Mouse (Mus musculus): Measurements from ENCODE around the gene Mvb12b. TPM values are rescaled to one million over a fixed set of nuclear protein-coding genes. Genes with fewer than 3 reads are reported as not detected.

Gene Mvb12b
- total and polyA plus RNA-seq, 2 experiments from 2014 or later = 82.8 to 141 TPM

GRCm38 (mm10) chr2:33886386-33887327 is 1.1 kb downstream of the Mvb12b start:
- Histone ChIP-seq H3K9ac (peak overlapping the region; percentile 98), H3K9me3 (ENCODE audit: low read length) (no peaks in the 10 kb centered on the region), H3K4me1 (ENCODE audit: insufficient read depth) (peaks cover 20% of the 10 kb centered on the region), H3K27ac (ENCODE audit: low read depth, low read length) (peak overlapping the region; percentile 98), H3K4me3 (ENCODE audit: low read depth, low read length) (peak overlapping the region; percentile 71), H3K4me2 (ENCODE audit: low read depth) (peak overlapping the region; percentile 95), H3K36me3 (ENCODE audit: insufficient read depth) (no peaks in the 10 kb centered on the region), H3K27me3 (ENCODE audit: insufficient read depth, low read length) (no peaks in the 10 kb centered on the region)
- peak; percentile 77 for DNase-seq
- TF ChIP-seq CTCF (IDR thresholded peaks at IDR 0.05; ENCODE audit: low read depth) = no peak
- peak; percentile 73 for ATAC-seq
- WGBS = under 1% methylated on average over 43 of the region's 51 CpGs

GRCm38 (mm10) chr2:33885264-33885651 is 2.5 kb downstream of the Mvb12b start:
- TF ChIP-seq CTCF (IDR thresholded peaks at IDR 0.05; ENCODE audit: low read depth) = no peak
- H3K27me3 ChIP-seq (ENCODE audit: insufficient read depth, low read length) = no peaks in the 10 kb centered on the region
- H3K4me2 ChIP-seq (ENCODE audit: low read depth) = peak overlapping the region; percentile 95; the same call in 1 of the 2 replicates
- peaks cover 20% of the 10 kb centered on the region for H3K4me1 ChIP-seq (ENCODE audit: insufficient read depth)
- 80% methylated on average over 3 of the region's 3 CpGs for WGBS
- no peak overlapping the region for H3K4me3 ChIP-seq (ENCODE audit: low read depth, low read length)
- ATAC-seq (no peak), DNase-seq (no peak)
- H3K9ac ChIP-seq = no peak overlapping the region
- H3K36me3 ChIP-seq (ENCODE audit: insufficient read depth) = no peaks in the 10 kb centered on the region
- H3K27ac ChIP-seq (ENCODE audit: low read depth, low read length) = peak overlapping the region; percentile 40; the same call in 1 of the 2 replicates
- H3K9me3 ChIP-seq (ENCODE audit: low read length) = no peaks in the 10 kb centered on the region

- H3K4me2 ChIP-seq (ENCODE audit: low read depth) = peak overlapping the region; percentile 95; the same call in 1 of the 2 replicates
- H3K9ac ChIP-seq = no peak overlapping the region
- H3K9me3 ChIP-seq (ENCODE audit: low read length) = no peaks in the 10 kb centered on the region
- H3K27ac ChIP-seq (ENCODE audit: low read depth, low read length) = peak overlapping the region; percentile 40; the same call in 1 of the 2 replicates
- H3K27me3 ChIP-seq (ENCODE audit: insufficient read depth, low read length) = no peaks in the 10 kb centered on the region
- H3K36me3 ChIP-seq (ENCODE audit: insufficient read depth) = no peaks in the 10 kb centered on the region
- no peak for ATAC-seq
- peaks cover 20% of the 10 kb centered on the region for H3K4me1 ChIP-seq (ENCODE audit: insufficient read depth)
- DNase-seq = no peak
- 71% methylated on average over 7 of the region's 7 CpGs for WGBS
- H3K4me3 ChIP-seq (ENCODE audit: low read depth, low read length) = no peak overlapping the region
- TF ChIP-seq CTCF (IDR thresholded peaks at IDR 0.05; ENCODE audit: low read depth) = no peak
Observed at GRCm38 (mm10) chr2:33884623-33885263, 3.0 kb downstream of the Mvb12b start.

GRCm38 (mm10) chr2:33879223-33879622 is 8.5 kb downstream of the Mvb12b start:
- Histone ChIP-seq H3K4me2 (ENCODE audit: low read depth) (no peak overlapping the region), H3K27me3 (ENCODE audit: insufficient read depth, low read length) (no peaks in the 10 kb centered on the region), H3K27ac (ENCODE audit: low read depth, low read length) (no peak overlapping the region), H3K9ac (no peak overlapping the region), H3K9me3 (ENCODE audit: low read length) (no peaks in the 10 kb centered on the region), H3K4me3 (ENCODE audit: low read depth, low read length) (no peak overlapping the region), H3K4me1 (ENCODE audit: insufficient read depth) (peaks cover 33% of the 10 kb centered on the region), H3K36me3 (ENCODE audit: insufficient read depth) (no peaks in the 10 kb centered on the region)
- ATAC-seq = no peak
- 79% methylated on average over 2 of the region's 2 CpGs for WGBS
- DNase-seq = no peak
- no peak for TF ChIP-seq CTCF (IDR thresholded peaks at IDR 0.05; ENCODE audit: low read depth)

- DNase-seq = peak; percentile 29
- Histone ChIP-seq H3K36me3 (ENCODE audit: insufficient read depth) (peaks cover 6% of the 10 kb centered on the region), H3K9ac (no peak overlapping the region), H3K27ac (ENCODE audit: low read depth, low read length) (peak overlapping the region; percentile 95), H3K4me3 (ENCODE audit: low read depth, low read length) (no peak overlapping the region), H3K9me3 (ENCODE audit: low read length) (no peaks in the 10 kb centered on the region), H3K4me2 (ENCODE audit: low read depth) (no peak overlapping the region), H3K27me3 (ENCODE audit: insufficient read depth, low read length) (no peaks in the 10 kb centered on the region), H3K4me1 (ENCODE audit: insufficient read depth) (peaks cover 33% of the 10 kb centered on the region)
- no peak for ATAC-seq
- no peak for TF ChIP-seq CTCF (IDR thresholded peaks at IDR 0.05; ENCODE audit: low read depth)
- WGBS = 11% methylated on average over 11 of the region's 11 CpGs
Observed at GRCm38 (mm10) chr2:33878437-33878836, 9.3 kb downstream of the Mvb12b start.

- Histone ChIP-seq H3K9me3 (ENCODE audit: low read length) (no peaks in the 10 kb centered on the region), H3K27ac (ENCODE audit: low read depth, low read length) (peak overlapping the region; percentile 95), H3K27me3 (ENCODE audit: insufficient read depth, low read length) (no peaks in the 10 kb centered on the region), H3K9ac (no peak overlapping the region), H3K4me3 (ENCODE audit: low read depth, low read length) (no peak overlapping the region), H3K4me2 (ENCODE audit: low read depth) (no peak overlapping the region), H3K36me3 (ENCODE audit: insufficient read depth) (peaks cover 12% of the 10 kb centered on the region), H3K4me1 (ENCODE audit: insufficient read depth) (peaks cover 33% of the 10 kb centered on the region)
- DNase-seq (no peak), ATAC-seq (no peak)
- TF ChIP-seq CTCF (IDR thresholded peaks at IDR 0.05; ENCODE audit: low read depth) = no peak
- WGBS = 78% methylated on average over 6 of the region's 6 CpGs
Observed at GRCm38 (mm10) chr2:33877663-33878360, 9.9 kb downstream of the Mvb12b start.

All from forebrain, postnatal 0 days (tissue).